Mouse (Mus musculus): Measurements from ENCODE around the gene Fam198a.

DNA sequence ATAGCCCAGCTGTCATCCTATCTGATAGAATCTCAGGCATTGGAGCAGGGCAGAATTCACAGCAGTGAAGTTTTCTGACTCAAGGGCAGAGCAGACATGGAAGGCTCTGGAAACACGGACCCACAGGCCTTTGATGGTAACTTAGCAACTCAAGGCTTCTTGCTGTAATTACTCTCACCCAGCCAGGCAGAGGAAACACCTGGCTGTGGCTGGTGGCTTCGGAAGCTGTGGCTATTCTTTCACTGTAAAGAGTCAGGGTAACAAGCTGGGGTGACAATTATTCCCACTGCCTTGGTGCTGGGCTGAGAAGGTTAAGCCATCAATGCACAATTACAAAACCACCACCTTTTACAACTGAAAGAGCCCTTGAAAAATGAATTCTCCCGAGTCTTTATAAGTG lies 42.3 kb downstream of the Fam198a start:
- TF ChIP-seq POLR2A (IDR thresholded peaks at IDR 0.05; ENCODE audit: extremely low read depth, insufficient read depth, low read length), result no peak
- no peak for TF ChIP-seq CTCF (IDR thresholded peaks at IDR 0.05; ENCODE audit: low read depth, low read length)

Measured in liver, adult 2 months (tissue).